Mouse (Mus musculus) embryo, embryonic 11.5 days (tissue): Measurements from ENCODE around the gene Plxdc1.

ENCODE experiments used
- DNase-seq: peaks from one replicate; pipeline ENCODE4 v3.0.0-alpha.2; 2012; ENCODE audit warnings: low read depth, low spot score

Plxdc1 gene

DNA sequence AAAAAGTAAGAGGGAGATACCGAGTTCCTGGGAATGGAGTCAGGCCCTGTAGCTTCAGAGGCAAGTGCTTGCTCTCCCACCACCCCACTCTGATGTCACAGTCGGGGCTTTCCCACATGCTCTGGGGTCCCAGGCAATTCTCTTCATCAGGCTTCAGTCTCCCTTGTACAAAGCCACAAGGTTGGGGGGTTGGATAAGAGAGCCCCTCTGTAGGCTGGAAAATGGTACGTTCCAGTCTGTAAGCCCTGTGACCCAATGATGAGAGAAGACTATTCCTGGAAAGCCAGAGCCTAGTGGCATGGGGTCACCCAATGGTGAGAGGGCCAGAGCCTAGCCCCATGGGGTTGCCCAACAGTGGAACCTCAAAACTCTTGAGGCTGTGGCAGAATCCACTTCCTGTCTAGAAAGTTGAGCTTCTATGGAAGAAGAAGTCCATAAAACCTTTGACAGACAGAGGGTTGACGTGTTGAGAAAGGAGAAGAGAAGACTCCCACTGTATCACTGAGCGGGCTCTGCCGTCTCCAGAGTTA is 70.2 kb downstream of the Plxdc1 start:
- DNase-seq: no peak

DNA sequence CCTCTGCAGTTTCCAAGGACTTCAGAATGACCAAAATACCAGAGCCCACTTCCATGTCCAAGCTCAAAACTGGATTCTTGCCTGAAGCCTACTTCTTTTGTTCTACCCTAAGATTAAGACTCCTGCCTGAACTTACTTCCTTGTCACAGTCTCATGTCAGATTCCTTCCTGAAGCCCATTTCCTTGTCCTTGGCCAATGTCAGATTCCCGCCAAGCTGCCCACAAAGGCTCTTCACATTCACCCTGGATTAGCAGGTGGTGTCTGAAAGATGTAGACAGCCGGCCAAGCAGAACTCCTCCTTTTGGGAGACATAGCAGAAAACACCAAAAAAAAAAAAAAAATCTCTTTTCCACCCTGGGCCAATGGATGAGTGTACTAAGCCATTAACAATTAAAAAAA is 70.8 kb downstream of the Plxdc1 start:
- DNase-seq: no peak

DNA sequence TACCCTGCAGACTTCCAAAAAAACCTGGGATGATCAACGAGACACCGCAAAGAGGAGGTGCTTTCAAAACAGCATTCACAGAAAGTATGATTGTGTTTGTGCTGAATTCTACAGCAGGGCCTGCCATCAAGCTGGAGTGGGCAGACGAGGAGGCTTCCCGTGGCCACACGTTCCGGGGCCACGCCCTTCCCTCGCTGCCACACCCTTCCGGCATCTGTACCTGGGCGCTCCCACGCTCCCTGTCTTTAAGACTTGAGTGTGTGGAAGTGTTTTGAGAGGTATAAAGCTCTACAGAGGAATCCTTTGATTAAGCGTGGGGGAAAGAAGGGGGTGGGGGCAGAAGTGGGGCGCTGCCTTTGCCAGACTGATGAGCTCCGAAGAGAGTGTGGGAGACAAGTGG is 73.1 kb downstream of the Plxdc1 start:
- DNase-seq: no peak

- no peak for DNase-seq
Measured at GRCm38 (mm10) chr11:97908634-97909348, 77.5 kb downstream of the Plxdc1 start.

GRCm38 (mm10) chr11:97907935-97908334 is 78.3 kb downstream of the Plxdc1 start:
- DNase-seq: no peak

- DNase-seq: no peak
Measured at GRCm38 (mm10) chr11:97906905-97907304, 79.3 kb downstream of the Plxdc1 start.

- DNase-seq: no peak
Measured at GRCm38 (mm10) chr11:97905941-97906340, 80.3 kb downstream of the Plxdc1 start.

- no peak for DNase-seq
Measured at GRCm38 (mm10) chr11:97905540-97905939, 80.7 kb downstream of the Plxdc1 start.

- DNase-seq: no peak
Measured at GRCm38 (mm10) chr11:97904801-97905200, 81.4 kb downstream of the Plxdc1 start.

GRCm38 (mm10) chr11:97901806-97902205 is 84.4 kb downstream of the Plxdc1 start:
- no peak for DNase-seq

GRCm38 (mm10) chr11:97899822-97900221 is 86.4 kb downstream of the Plxdc1 start:
- DNase-seq: peak; percentile 79

- DNase-seq: no peak
Measured at GRCm38 (mm10) chr11:97897568-97898185, 88.6 kb downstream of the Plxdc1 start.

- DNase-seq: no peak
Measured at GRCm38 (mm10) chr11:97896655-97897054, 89.6 kb downstream of the Plxdc1 start.

- DNase-seq: no peak
Measured at GRCm38 (mm10) chr11:97891821-97892220, 94.4 kb downstream of the Plxdc1 start.

DNA sequence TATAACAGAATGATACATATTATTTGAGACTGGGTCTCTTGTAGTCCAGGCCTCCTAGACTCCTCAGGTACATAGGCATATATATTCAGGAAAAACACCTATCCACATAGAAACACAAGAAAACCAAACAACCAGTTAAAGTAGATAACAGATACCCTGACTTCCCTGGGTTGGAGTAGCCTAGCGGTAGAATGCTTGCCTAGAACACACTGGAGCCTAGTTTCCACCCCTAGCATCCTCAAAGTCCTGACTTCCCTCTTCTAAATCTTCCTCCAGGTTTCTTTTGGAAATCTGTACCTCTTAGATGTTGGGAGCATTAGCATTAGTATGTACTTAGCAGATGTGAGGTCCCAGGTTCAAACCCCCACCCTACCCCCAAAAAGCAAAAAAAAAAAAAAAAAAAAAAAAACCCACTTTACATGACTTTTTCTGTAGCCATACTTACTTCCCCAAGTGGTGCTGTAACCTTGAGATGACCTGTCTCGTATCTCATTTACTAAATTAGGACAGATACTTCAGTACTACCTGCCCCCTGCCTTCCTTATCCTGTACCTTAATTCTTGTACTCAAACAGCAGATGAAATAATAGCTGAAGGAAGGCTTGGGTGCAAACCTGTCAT is 100.8 kb downstream of the Plxdc1 start:
- no peak for DNase-seq

- DNase-seq: no peak
Measured at GRCm38 (mm10) chr11:97884601-97885185, 101.6 kb downstream of the Plxdc1 start.

DNA sequence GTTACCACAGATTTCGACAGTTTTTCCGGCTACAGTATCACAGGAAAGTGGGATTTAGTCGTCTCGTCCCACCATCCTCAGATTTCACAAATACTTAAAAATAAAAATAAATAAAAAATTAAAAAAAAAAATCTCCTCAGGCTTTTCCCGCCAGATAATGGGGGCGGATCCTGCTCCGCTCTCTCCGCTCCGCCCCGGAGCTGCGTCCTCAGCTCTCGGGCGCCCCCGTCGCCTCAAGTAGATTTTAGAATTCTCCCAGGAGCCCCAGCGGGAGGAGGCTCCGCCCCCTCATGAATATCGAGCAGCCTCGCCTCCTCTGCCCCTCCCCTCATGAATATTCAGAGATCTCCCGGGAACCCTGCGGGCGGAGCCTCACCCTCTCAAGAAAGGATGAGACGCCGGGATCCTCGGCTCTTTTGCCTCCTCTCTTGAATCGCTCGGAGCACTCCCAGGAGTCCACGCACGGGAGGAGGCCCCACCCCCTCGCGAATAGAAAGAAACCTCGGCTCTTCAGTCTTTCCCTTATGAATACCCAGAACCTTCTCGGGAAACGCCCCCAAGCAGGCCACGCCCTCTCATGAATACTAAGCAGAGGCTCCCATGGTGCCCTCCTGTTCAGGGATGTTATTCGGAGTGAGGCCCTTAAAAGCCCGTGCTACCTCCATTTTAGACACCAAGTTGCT is 102.2 kb downstream of the Plxdc1 start, which contains the start of gene Fbxo47:
TSS of gene Fbxo47 (minus strand) at position 237 of the 683 bp plus-strand sequence.
- DNase-seq: peak; percentile 98

- DNase-seq: peak; percentile 61
Measured at GRCm38 (mm10) chr11:97883542-97883917, 102.7 kb downstream of the Plxdc1 start.

- DNase-seq: no peak
Measured at GRCm38 (mm10) chr11:97880362-97880761, 105.9 kb downstream of the Plxdc1 start.

DNA sequence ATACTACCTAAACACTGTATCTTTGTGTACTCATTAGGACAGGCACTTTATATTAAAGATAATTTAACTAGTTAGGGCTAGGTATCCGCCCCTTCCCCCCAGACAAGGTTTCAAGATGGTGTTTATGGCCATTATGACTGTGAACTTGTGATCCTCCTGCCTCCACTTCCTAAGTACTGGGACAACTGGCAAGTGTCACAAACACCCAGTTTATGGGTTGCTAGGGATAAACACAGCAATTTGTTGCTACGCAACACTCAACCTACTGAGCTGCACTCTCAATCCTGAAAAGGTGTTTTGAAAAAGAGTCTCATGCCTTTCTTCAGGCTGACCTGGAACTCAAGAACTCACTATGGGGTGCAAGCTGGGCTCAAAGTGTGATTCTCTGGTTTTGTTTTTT is 108.9 kb downstream of the Plxdc1 start:
- no peak for DNase-seq

DNA sequence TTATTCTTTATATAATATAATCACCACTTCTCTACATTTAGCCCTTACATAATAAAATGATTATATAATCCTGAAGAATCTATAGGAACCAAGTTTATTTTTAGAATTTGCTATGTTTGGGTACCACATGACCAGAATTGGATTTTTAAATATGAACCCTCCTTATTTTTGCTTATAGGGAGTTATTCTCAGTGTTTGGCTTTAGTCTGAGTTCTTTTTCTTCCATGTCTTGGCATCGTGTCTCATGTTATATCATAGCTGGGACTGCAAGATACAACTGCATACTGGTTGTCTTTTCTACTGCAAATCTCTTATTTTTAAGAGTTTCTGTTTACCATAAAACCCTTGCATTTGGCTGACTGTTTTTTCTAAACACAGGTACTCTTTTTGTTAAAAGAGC is 111.8 kb downstream of the Plxdc1 start:
- DNase-seq: no peak
